Mouse (Mus musculus) gastrocnemius, adult 8-10 months (tissue): ENCODE data around the gene Man2c1. TPM values are rescaled to one million over a fixed set of nuclear protein-coding genes. Genes with fewer than 3 reads are reported as not detected.
A peak's percentile ranks its signal among the peaks of the same experiment; 100 is the strongest.

Source experiments
- DNase-seq, 2 experiments: peaks; one replicate each; pipeline ENCODE4 v3.0.0; 2022; ENCODE audit warnings: low spot score in 2 of 2
- total RNA-seq, 4 experiments: library from RNA; stranded (reverse); gene quantifications; 2 replicates each; pipeline ENCODE4 v1.2.4; 2022

The Man2c1 gene
- total RNA-seq, 4 experiments from 2014 or later = 22.1 to 36.3 (median 29.0) TPM

DNA sequence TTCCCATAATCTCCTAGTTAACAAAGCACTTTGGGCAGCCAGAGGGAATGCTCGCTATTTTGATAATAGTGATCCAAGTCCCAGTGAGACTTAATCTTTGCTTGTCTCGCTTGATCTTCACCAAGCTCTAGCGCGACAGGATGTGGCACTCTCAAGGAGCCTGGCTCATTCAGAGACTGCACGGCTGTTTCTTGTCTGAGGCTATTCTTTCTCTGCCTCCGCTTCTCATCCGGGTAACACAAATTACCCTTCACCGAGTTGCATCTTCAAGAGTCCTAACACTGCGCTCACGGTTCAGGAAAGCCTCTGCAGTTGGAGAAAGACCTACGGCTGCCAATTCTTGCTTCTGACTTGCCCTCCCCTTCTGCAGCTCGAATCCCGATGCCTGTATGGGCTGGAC is 27.0 kb downstream of the Man2c1 start:
- DNase-seq = no peak

- DNase-seq = peak; percentile 88 to 89
Observed at GRCm38 (mm10) chr9:57158013-57158470, 27.6 kb downstream of the Man2c1 start, which contains the start of gene Commd4. Commd4 (minus strand) TSS chr9:57158331.

DNA sequence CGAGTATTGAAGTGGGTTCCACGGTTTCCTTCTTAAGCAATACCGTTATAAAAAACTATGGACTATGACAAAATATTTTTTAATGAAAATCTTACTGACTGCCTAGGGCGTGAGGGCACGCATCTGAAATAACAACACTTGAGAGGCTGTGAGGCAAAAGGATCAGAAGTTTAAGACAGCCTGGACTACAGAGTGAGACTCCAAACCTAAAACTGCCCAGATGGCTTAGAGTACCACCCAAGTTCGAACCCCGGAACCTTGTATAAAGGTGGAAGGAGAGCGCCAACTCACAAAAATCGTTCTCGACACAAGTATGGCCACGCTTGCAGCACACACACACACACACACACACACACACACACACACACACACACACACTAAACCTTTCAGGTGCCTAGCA is 28.0 kb downstream of the Man2c1 start:
- no peak for DNase-seq

DNA sequence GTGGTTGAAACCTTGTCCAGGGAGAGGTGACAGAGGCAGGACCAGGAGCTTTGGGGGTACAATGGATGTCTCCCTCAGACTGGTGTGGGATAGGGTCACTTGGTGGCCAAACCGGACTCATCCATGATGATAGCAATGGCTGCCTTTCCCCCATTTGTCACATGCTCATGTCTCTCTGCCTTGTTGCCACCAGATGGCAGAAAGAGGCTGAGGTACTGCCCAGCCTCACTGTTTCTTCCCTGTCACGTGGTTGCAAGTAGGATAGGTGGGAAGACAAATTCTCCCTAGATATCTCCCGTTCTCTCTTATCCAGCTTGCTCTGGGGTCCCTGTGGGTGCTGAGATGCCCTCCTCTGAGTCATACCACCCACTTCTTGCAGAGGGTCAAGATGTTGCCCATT is 32.0 kb downstream of the Man2c1 start:
- no peak for DNase-seq

GRCm38 (mm10) chr9:57163137-57163536 is 32.6 kb downstream of the Man2c1 start:
- no peak for DNase-seq

- no peak for DNase-seq
Observed at GRCm38 (mm10) chr9:57166173-57166572, 35.7 kb downstream of the Man2c1 start.

DNA sequence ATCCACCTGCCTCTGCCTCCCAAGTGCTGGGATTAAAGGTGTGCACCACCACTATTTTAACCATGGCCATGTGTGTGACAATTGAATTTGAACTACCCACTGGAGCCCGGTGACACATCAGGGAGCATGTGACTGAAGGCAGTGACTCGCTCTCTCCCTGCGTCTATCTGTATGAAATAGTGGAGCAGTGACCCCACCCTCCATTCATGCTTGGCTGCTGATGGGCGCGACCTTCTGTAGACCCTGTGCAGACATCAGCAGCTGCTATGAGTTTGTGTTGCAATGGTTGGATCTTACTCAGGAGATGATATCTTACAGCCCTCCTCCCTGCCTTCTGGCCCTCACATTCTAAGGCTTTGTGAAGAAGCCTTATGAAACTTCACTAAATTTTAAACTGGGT is 37.9 kb downstream of the Man2c1 start:
- no peak for DNase-seq

Other genes with a start within 250 kb of the Man2c1 start
- 1 to 10 TPM; 1.7 to 4.0 (median 3.1) TPM for gene Snx33, start 202.3 kb upstream of the Man2c1 start, total RNA-seq
- gene Imp3, start 193.2 kb upstream of the Man2c1 start, total RNA-seq = 10 to 100 TPM; 54.4 to 61.3 (median 57.1) TPM
- gene Snupn, start 179.8 kb upstream of the Man2c1 start, total RNA-seq = 10 to 100 TPM; 10.0 to 12.0 (median 11.3) TPM
- gene Ptpn9, start 135.8 kb upstream of the Man2c1 start, total RNA-seq = 1 to 10 TPM; 2.1 to 5.7 (median 2.6) TPM
- gene Sin3a, start 58.6 kb upstream of the Man2c1 start, total RNA-seq = 10 to 100 TPM; 18.6 to 23.0 (median 19.8) TPM
- gene Neil1, start 17.6 kb downstream of the Man2c1 start, total RNA-seq = 1 to 10 TPM; 4.4 to 7.2 (median 5.7) TPM
- gene Commd4, start 27.6 kb downstream of the Man2c1 start, total RNA-seq = 10 to 100 TPM; 24.9 to 32.8 (median 31.1) TPM
- gene Trcg1, start 105.9 kb downstream of the Man2c1 start, total RNA-seq = not detected
- 1 to 10 TPM; 1.8 to 3.3 (median 2.5) TPM for gene 1700017B05Rik, start 131.9 kb downstream of the Man2c1 start, total RNA-seq